Comparison of ENCODE assay signal across 8 mouse cellular contexts in the genomic region with DNA sequence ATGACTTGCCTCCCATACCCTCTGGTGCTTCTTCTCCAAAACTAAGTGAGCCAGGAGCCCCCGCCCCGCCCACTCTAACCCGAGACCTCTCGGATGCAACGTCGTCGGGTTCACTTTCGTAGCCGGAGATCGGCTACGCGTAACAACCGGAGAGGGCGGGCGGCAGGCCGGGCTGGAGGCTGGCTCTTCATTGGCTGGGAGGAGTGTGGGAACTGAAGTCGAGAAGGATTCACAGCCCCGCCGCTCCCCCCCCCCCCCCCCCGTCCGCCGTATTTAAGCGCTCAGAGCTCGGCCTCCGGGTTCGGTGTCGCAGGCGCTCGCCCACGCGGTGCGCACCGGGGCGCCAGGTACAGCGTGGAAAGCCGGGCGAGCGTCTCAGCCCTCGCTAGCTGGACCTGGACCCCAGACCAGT. TPM values are rescaled to one million over a fixed set of nuclear protein-coding genes. Genes with fewer than 3 reads are reported as not detected.
DNase-seq lines count a peak whose midpoint lies in the region; ATAC-seq and TF ChIP-seq lines count a peak whose summit lies in the region.

A gene (plus strand): TSS at position 304 of the 412 bp plus-strand sequence.

- H3K4me3 ChIP-seq in testis, adult 2 months (ENCODE audit: control insufficient read depth, low read depth, low read length), result peak within 1 kb of the TSS; percentile 38
- peak within 1 kb of the TSS; percentile 87 for H3K4me3 ChIP-seq in gastrocnemius, adult 2 months
- H3K4me3 ChIP-seq in hindbrain, embryonic 15.5 days, result peak within 1 kb of the TSS; percentile 55
- peak within 1 kb of the TSS; percentile 53 for H3K4me3 ChIP-seq in limb, embryonic 11.5 days (ENCODE audit: low read depth, low read length)
- H3K4me3 ChIP-seq in midbrain, embryonic 10.5 days, result peak within 1 kb of the TSS; percentile 67

- H3K4me2 ChIP-seq in hindbrain, embryonic 15.5 days, result peak within 1 kb of the TSS; percentile 92
- peak within 1 kb of the TSS; percentile 97 for H3K4me2 ChIP-seq in limb, embryonic 11.5 days (ENCODE audit: low read depth, severe bottlenecking)

- no peaks in the 10 kb centered on the region for H3K27me3 ChIP-seq in testis, adult 2 months (ENCODE audit: control insufficient read depth, insufficient read depth, low read length)
- no peaks in the 10 kb centered on the region for H3K27me3 ChIP-seq in hindbrain, embryonic 15.5 days
- H3K27me3 ChIP-seq in limb, embryonic 11.5 days (ENCODE audit: control insufficient read depth, insufficient read depth, low read length), result peaks cover 18% of the 10 kb centered on the region
- peaks cover 40% of the 10 kb centered on the region for H3K27me3 ChIP-seq in midbrain, embryonic 10.5 days (ENCODE audit: low read depth, poor library complexity, severe bottlenecking)

- H3K9me3 ChIP-seq in hindbrain, embryonic 15.5 days, result no peaks in the 10 kb centered on the region
- H3K9me3 ChIP-seq in limb, embryonic 11.5 days (ENCODE audit: control insufficient read depth, low read length), result no peaks in the 10 kb centered on the region
- no peaks in the 10 kb centered on the region for H3K9me3 ChIP-seq in midbrain, embryonic 10.5 days (replicated peaks)

- DNase-seq in testis, postnatal 14 days (ENCODE audit: low spot score), result no peak
- peak; percentile 74 to 86 for DNase-seq in cerebellum, postnatal 25 days
- DNase-seq in gastrocnemius, adult 2 months, result peak; percentile 89
- peak; percentile 77 for DNase-seq in limb, embryonic 11.5 days (ENCODE audit: low spot score)
- DNase-seq in midbrain, embryonic 10.5 days (ENCODE audit: low spot score), result peak; percentile 87
- DNase-seq in spleen, adult 18-20 months, result peak; percentile 68 to 72

- no peaks in the 10 kb centered on the region for H3K36me3 ChIP-seq in testis, adult 2 months (ENCODE audit: control insufficient read depth, insufficient read depth, low read length)
- no peaks in the 10 kb centered on the region for H3K36me3 ChIP-seq in hindbrain, embryonic 15.5 days
- no peaks in the 10 kb centered on the region for H3K36me3 ChIP-seq in limb, embryonic 11.5 days (ENCODE audit: control insufficient read depth, insufficient read depth, low read length)
- peaks cover 20% of the 10 kb centered on the region for H3K36me3 ChIP-seq in midbrain, embryonic 10.5 days

- TF ChIP-seq POLR2A in testis, adult 2 months (IDR thresholded peaks at IDR 0.05; ENCODE audit: control insufficient read depth, low read depth, low read length), result no peak

- peak within 1 kb of the TSS; percentile 56 for H3K9ac ChIP-seq in hindbrain, embryonic 15.5 days
- peak within 1 kb of the TSS; percentile 58 for H3K9ac ChIP-seq in limb, embryonic 11.5 days (ENCODE audit: low read length)

- H3K4me1 ChIP-seq in testis, adult 2 months (ENCODE audit: control insufficient read depth, insufficient read depth, low read length), result peaks cover 4% of the 10 kb centered on the region
- H3K4me1 ChIP-seq in hindbrain, embryonic 15.5 days (replicated peaks), result peaks cover 26% of the 10 kb centered on the region
- H3K4me1 ChIP-seq in limb, embryonic 11.5 days (ENCODE audit: control insufficient read depth, insufficient read depth, low read length), result 0 out of 2 replicates have a peak, but pooled peaks cover 7% of the 10 kb centered on the region
- H3K4me1 ChIP-seq in midbrain, embryonic 10.5 days, result peaks cover 46% of the 10 kb centered on the region

- no peak for TF ChIP-seq CTCF in testis, adult 2 months (IDR thresholded peaks at IDR 0.05; ENCODE audit: control insufficient read depth, insufficient read depth, insufficient replicate concordance, low read depth, low read length)
- TF ChIP-seq CTCF in gastrocnemius, adult 2 months (IDR thresholded peaks at IDR 0.05), result no peak

- no peak within 1 kb of the TSS for H3K27ac ChIP-seq in testis, adult 2 months (ENCODE audit: control insufficient read depth, insufficient read depth, low read depth, low read length)
- peak within 1 kb of the TSS; percentile 93 for H3K27ac ChIP-seq in gastrocnemius, adult 2 months
- H3K27ac ChIP-seq in hindbrain, embryonic 15.5 days (replicated peaks), result peak within 1 kb of the TSS; percentile 77
- H3K27ac ChIP-seq in limb, embryonic 11.5 days (replicated peaks; ENCODE audit: low read depth, low read length), result no peak within 1 kb of the TSS
- H3K27ac ChIP-seq in midbrain, embryonic 10.5 days (replicated peaks), result peak within 1 kb of the TSS; percentile 89

- intact Hi-C loops in gastrocnemius, adult 2 months (cut with DNase I), result loop anchor here (2.0 kb wide), 1 partner anchor 32 kb away; a partner anchor contains a TSS

- peak; percentile 72 for ATAC-seq in hindbrain, embryonic 15.5 days (ENCODE audit: low FRiP score, low read depth)
- 0 out of 2 replicates have a peak, but pooled peaks have one; percentile 45 for ATAC-seq in limb, embryonic 11.5 days (ENCODE audit: insufficient number of reproducible peaks, low FRiP score, low TSS enrichment, low read depth)

- under 1% methylated on average over 35 of the region's 39 CpGs for WGBS in hindbrain, embryonic 15.5 days
- WGBS in limb, embryonic 11.5 days, result under 1% methylated on average over 31 of the region's 39 CpGs
- under 1% methylated on average over 36 of the region's 39 CpGs for WGBS in midbrain, embryonic 10.5 days

RNA-seq across cellular contexts. Expression of the gene that starts here (rescaled TPM):
- 0.06 and 0.24 TPM in 2 replicates for polyA plus RNA-seq in testis, adult 2 months (2012; rRNA removed)
- total RNA-seq in gastrocnemius, adult 2 months (2021), result 1 to 10 TPM; 4.2 to 4.4 TPM
- polyA plus RNA-seq in hindbrain, embryonic 15.5 days (2015; fragmentation: Nextera tagmentation; extraction: Ambion mirVana), result 4.5 and 5.0 TPM in 2 replicates
- polyA plus RNA-seq in limb, embryonic 11.5 days (2014; fragmentation: Nextera tagmentation; extraction: Ambion mirVana), result 0.28 and 0.70 TPM in 2 replicates
- 5.1 and 6.5 TPM in 2 replicates for polyA plus RNA-seq in midbrain, embryonic 10.5 days (2016; fragmentation: Nextera tagmentation; extraction: Ambion mirVana)

Comparison
In these comparisons a context has a peak if more than half of its experiments do, and no peak if none do; other contexts are left out.
1. Peak in DNase-seq, ATAC-seq, H3K4me3 ChIP-seq, H3K9ac ChIP-seq and H3K4me2 ChIP-seq in limb, embryonic 11.5 days; RNA of the gene not detected or under 1 TPM.
2. H3K27ac ChIP-seq: peak in gastrocnemius, adult 2 months (single experiment), hindbrain, embryonic 15.5 days (single experiment) and midbrain, embryonic 10.5 days (single experiment); none in testis, adult 2 months (single experiment) and limb, embryonic 11.5 days (single experiment).
3. Peak in every context shown above with its lines, with median percentiles within 50 percentile points of each other: H3K4me3 ChIP-seq.